8 mouse cellular contexts compared by ENCODE assay signal in the genomic region with DNA sequence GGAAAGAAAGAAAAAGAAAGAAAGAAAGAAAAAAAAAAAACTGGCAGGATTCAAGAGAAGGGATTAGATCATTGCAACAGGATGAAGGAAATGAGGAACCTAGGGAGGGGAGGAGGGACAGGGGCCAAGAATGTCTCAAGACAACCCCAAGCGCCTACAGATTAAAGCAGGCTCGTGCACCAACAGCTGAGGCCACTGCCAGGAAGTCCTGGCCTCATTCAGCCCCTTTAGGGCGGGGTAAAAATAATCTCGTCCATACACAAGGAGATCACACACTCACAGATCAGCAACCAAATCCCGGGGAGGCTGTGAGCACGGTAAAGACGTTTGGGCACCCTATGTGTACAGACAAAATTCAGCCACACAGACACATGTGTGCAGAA.
DNase-seq lines count a peak whose midpoint lies in the region; ATAC-seq and TF ChIP-seq lines count a peak whose summit lies in the region.

No protein-coding gene starts in this region.

- H3K9ac ChIP-seq in intestine, embryonic 16.5 days (ENCODE audit: low read depth, low read length), result peak overlapping the region; percentile 10
- H3K9ac ChIP-seq in stomach, embryonic 15.5 days, result no peak overlapping the region

- no peaks in the 10 kb centered on the region for H3K27me3 ChIP-seq in intestine, embryonic 16.5 days (replicated peaks; ENCODE audit: control insufficient read depth, insufficient read depth, low read length)
- H3K27me3 ChIP-seq in stomach, embryonic 15.5 days (replicated peaks), result no peaks in the 10 kb centered on the region

- H3K4me3 ChIP-seq in intestine, embryonic 16.5 days (ENCODE audit: low read length), result no peak overlapping the region
- H3K4me3 ChIP-seq in stomach, embryonic 15.5 days (replicated peaks), result peak overlapping the region; percentile 8; the same call in 1 of the 2 replicates

- TF ChIP-seq CTCF in brain, embryonic 14.5 days (IDR thresholded peaks at IDR 0.05; ENCODE audit: borderline replicate concordance, extremely low read depth, insufficient read depth, insufficient read length), result no peak

- 8% methylated on average over 7 of the region's 7 CpGs for WGBS in intestine, embryonic 16.5 days
- 3% methylated on average over 7 of the region's 7 CpGs for WGBS in stomach, embryonic 15.5 days

- H3K9me3 ChIP-seq in intestine, embryonic 16.5 days (ENCODE audit: control insufficient read depth, low read length), result no peaks in the 10 kb centered on the region
- no peaks in the 10 kb centered on the region for H3K9me3 ChIP-seq in stomach, embryonic 15.5 days

- H3K27ac ChIP-seq in intestine, embryonic 16.5 days (ENCODE audit: low read length), result peak overlapping the region; percentile 84
- H3K27ac ChIP-seq in stomach, embryonic 15.5 days, result peak overlapping the region; percentile 95

- H3K36me3 ChIP-seq in intestine, embryonic 16.5 days (ENCODE audit: control insufficient read depth, insufficient read depth, low read length), result no peaks in the 10 kb centered on the region
- H3K36me3 ChIP-seq in stomach, embryonic 15.5 days, result no peaks in the 10 kb centered on the region

- peaks cover 53% of the 10 kb centered on the region for H3K4me1 ChIP-seq in intestine, embryonic 16.5 days (ENCODE audit: control insufficient read depth, insufficient read depth, low read length)
- peaks cover 58% of the 10 kb centered on the region for H3K4me1 ChIP-seq in stomach, embryonic 15.5 days

- no peak for TF ChIP-seq POLR2A in brain, embryonic 14.5 days (IDR thresholded peaks at IDR 0.05; ENCODE audit: borderline replicate concordance, extremely low read depth, insufficient read depth, insufficient read length, poor library complexity, severe bottlenecking)

- DNase-seq in ovary, adult 18-20 months (ENCODE audit: low spot score), result peak; percentile 84
- DNase-seq in ovary, postnatal 36 days (ENCODE audit: low spot score), result no peak
- DNase-seq in brain, embryonic 14.5 days (ENCODE audit: low read depth), result peak; percentile 92
- DNase-seq in gastrocnemius, postnatal 25 days, result peak; percentile 86
- peak; percentile 91 for DNase-seq in lung, postnatal 10 days
- DNase-seq in left cerebral cortex, adult 8-10 months (ENCODE audit: low spot score in 2 of 2), result no peak

- peak; percentile 65 for ATAC-seq in intestine, embryonic 16.5 days
- peak; percentile 62 for ATAC-seq in stomach, embryonic 15.5 days (ENCODE audit: insufficient read depth, low FRiP score, low read depth)

- H3K4me2 ChIP-seq in intestine, embryonic 16.5 days (ENCODE audit: low read depth, low read length), result peak overlapping the region; percentile 23
- H3K4me2 ChIP-seq in stomach, embryonic 15.5 days, result peak overlapping the region; percentile 47

Comparison
In these comparisons a context has a peak if more than half of its experiments do, and no peak if none do; other contexts are left out.
1. DNase-seq: peak in ovary, adult 18-20 months (single experiment), brain, embryonic 14.5 days (single experiment), gastrocnemius, postnatal 25 days (single experiment) and lung, postnatal 10 days (single experiment); none in ovary, postnatal 36 days (single experiment) and left cerebral cortex, adult 8-10 months (0 of 2).